Mouse (Mus musculus) right cerebral cortex, adult 2 months (tissue): ENCODE results near the gene Hsp90ab1.

Experiments
- DNase-seq, 2 experiments: peaks; one replicate each; pipeline ENCODE4 v3.0.0; 2021 to 2022; ENCODE audit warnings: low spot score in 2 of 2

Gene Hsp90ab1

DNA sequence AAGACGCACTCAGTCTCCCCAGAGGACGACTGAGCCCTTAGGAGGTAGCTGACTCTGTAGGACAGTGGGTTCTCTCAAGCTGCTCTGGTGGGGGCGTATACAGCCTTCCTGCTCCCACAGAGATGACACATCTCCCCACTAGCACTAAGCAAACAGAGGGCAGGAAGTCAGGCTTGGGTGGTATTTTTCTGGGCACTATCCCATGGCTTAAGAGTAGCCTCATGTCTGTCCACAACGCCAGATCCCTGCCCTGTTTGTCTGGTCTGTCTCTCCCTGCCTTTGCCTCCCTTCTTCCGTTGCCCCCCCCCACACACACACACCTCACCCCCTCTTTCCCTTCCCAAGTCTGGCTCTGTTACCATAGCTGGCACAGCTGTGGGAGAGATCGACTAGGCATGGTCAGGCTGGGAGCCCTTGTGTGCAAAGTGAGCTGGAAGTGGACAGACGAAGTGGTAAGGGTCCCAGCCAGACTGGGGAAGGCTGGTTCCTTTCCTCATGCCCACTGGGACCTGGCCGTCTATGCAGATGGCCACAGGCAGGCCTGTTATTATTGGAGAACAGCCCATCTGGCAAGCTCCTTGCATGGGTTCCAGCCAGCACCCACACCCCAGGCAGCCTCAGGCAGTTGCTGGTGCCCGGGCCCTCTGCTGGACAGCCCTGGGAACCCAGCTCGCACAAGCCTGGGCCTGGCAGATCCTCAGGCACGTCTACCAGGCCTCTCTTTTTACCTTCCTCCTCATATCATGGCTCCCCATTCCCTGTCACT lies 23.7 kb upstream of the Hsp90ab1 start:
- peak in 1 of 2 experiments; percentile 68 for DNase-seq

DNA sequence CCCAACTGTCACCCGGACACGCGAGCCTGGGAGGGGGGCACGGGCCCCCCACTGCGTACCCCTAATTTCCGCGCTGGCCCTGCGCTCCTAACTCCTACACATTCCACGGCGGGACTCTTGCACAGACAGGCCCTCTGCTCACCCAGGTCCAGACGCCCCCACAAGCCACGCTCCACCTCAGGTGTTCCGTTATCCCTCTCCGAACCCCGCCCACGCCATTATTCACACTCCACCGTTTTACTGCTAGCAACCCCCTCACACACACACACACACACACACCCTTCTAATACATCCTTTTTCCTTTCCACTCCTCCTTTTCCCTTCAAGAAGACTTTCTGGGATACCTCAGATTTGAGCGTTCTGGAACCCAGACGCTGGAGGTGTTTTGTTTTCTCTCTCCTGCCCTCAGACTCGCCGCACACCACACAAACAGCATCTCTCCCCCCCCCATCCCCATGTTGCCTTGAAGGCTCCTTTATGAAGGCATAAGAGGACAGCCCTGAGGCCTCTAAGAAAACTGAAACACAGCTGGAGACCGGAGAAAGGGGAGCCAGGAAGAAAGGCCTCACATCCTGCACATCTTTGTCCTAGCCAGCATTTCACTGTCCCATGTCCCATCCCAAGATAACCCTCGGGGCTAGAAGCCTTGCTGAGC lies 22.8 kb upstream of the Hsp90ab1 start:
- DNase-seq = peak in 1 of 2 experiments; percentile 35

DNA sequence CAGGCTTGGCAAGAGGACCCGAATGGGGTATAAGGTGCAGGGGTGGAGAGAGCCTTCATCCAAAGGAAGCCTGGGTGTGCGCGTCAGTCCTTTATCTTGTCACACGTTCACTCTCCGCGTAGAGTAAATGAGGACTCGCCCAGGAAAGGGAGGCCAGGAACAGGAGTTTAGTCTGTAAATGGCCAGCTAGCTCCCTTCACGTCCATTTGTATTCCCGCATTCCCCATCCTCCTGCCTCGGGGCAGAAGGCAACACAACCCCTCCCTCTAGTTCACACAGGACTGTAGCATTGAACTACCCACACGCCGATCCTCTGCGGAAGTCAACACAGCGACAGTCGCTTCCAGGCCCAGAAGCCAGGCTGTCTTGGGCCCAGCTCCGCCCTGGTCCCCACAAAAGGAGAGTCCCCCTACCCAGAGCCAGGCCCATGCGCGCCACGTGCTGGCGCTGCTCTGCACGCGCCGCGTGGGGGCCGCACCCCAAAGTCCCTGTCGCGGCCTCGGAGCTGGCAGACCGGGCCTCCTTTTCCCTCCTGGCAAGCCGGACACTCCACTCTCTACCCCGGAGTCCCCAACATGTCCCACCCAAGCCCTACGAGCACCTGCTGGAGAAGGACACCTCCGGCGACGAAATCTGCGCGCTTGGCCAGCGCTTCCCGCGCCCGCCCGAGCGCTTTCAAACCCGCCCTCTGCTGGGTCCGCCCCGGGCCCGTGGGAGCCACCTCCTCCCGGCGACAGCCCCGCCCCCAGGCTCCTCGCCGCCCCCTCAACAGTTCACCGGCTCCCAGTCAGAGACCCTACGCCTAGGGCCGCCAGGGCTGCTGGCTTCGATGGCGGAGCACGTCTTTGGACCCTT lies 22.0 kb upstream of the Hsp90ab1 start:
- no peak for DNase-seq

DNA sequence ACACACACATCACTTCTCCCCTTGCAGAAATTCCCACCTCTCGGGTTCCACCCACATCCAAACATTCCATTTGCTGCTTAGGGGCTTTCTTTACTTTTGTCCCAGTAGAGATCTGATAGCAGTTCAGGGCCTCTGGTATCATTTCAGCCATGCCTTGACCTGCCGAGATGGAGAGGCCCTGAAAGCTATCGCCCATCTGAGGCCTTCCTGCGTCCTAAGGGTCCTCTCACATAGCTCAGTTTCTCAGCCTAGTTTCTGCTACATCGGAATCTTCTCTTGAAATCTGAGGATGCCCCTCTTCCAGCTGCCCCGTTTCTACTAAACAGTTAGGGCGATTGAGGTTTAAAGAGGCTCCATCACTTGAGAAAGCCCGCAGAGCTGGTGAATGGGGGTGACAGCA lies 21.1 kb upstream of the Hsp90ab1 start:
- no peak for DNase-seq

DNA sequence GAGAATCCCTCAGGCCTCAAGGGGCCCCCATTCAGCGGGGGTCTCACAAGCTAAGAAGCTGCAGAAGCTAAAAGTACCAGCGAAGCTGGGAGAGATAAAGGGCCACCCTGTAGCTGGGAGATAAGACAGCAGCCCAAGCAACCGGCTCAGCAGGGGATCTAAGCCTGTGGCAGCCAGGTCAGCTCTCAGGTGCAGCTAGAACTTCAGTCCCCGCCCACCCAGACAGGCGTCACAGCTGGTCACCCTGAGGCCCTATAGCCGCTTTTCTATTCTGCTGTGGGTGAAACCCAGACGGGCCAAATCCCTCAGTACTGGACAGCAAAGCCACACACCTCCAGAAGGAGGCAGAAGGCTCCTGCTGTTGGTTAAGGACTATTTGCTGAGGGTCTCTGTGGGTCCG lies 20.4 kb upstream of the Hsp90ab1 start:
- no peak for DNase-seq

DNA sequence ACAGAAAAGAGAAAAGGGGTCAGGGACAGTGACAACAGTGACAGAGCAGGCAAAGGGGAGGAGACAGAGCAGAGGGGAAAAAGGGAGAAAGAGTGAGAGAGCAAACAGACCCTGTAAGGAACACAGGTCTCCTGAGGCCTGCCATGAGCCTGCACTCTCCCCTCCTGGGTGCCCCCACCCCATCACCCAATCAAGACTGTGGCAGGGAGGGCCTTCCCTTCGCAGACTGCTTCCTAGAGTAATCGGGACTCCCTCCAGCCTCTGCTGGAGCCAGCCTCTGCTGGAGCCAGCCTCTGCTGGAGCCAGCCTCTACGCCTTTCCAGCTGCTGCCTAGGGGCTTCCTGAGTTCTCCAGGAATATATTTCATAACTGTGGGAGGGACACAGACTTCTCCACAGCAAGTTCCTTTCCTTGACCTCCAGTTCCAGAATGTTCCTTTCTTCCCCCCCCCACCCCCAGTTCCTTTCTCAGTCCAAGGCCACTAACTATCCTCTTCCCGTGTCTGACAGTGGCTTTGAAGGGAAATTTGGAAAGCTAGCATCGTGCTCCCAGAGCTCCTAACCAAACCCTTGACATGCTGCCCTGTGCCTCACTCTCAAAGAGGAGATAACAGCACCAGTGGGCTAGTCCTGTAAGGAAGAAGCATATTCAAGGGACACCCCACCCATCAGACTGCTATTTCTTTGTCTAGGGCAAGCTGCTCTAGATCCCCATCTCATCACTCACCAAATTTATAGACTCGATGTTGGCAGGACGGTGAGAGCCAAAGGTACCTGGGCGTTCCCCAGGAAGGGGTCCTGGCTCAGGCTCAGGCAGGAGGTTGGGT lies 19.7 kb upstream of the Hsp90ab1 start:
- no peak for DNase-seq

DNA sequence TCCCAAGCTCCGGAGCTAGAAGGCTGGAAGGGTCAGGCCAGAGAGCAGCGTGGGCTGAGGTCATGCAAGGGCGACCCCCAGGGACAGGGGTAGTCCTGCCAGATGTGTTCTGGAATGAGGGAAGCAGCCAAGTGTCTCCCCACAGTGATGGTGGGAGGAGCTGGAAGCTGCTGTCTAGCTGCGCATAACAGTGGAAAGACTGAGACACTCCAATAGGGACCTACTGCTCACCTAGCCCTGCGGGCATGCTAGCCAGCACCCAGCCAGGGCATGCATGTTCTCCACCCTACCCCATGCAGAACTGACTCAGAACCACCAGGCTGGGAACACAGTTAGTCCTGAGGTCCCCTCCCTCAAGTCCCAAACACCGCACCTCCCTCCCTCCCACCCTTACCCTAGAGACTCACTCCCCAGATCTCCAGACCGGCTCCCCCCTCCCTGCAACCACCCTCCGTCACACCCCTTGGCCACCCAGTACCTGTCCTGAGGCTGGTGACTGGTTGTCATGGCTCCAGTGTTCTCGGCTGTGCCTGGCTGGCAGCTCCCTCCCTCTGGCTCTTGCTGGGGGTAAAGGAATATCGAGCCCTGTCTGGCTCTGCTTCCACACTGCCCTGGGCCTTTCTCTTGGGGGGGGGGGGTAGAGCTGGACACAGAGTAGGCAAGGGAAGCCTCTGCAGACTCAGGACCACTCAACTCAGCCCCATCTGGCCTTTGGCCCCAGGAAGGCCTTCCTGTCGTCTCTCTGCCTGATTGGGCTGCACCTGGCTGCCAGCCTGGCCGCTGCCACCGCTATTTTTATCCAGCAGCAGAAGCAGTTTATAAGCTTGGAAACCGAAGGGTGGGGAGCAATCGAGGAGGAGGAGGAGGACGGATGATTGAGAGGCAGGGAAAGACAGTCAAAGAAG lies 18.9 kb upstream of the Hsp90ab1 start:
- DNase-seq = no peak

DNA sequence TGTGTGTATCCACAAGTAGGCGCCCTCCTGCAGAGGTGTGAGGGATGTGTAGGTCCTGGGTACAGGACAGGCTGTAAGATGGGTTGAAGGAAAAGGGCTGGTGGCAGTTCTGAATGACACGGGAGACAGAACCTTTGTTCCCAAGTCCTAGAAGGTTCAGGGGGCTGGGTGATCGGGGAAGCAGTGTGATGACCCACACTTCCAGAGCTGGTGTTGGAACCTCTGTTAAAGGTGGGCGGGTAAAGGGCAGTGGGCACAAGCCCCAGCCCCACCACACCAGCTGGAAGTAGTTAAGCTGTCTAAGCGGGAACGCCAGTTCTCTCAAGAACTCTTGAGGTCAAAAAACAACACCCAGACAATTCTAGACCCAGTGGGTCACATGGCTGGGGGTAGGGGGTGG lies 17.3 kb upstream of the Hsp90ab1 start:
- DNase-seq = no peak

DNA sequence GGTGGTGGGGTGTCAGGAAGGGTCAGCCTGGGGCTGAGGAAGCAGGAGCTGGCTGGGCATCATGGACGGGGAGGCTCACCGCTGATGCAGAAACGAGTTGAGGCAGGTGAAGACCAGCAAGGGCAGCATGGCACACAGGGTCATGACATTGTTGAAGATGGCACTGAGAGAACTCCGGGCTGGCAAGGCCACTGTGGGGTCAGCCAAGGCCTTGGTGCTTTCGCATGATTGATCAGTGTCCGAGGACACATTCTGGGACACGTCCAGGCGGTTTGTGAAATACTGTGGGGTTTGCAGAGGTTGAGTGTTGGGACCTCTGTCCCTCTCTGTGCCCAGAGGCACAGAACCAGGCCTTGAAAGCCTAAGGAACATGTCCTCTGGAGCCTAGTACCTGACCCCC lies 16.8 kb upstream of the Hsp90ab1 start:
- DNase-seq = no peak

DNA sequence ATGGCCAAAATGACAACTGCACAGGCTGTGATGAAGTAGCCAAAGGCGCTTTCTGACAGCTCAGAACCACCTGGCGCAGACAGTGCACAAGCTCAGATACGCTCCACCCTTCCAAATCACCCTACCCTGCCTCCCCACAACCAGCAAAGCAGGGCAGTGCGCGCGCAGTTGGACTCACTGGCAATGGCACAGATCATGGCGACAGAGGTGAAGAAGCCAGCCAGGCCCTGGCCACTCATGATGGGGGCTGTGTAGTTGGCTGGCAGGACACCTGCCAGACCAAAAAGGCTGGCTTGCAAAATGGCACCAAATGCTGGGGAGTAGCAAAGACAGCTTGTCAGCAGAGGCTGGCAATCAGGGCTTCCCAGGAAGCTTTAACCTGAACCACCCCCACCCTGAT lies 16.2 kb upstream of the Hsp90ab1 start:
- DNase-seq = no peak

DNA sequence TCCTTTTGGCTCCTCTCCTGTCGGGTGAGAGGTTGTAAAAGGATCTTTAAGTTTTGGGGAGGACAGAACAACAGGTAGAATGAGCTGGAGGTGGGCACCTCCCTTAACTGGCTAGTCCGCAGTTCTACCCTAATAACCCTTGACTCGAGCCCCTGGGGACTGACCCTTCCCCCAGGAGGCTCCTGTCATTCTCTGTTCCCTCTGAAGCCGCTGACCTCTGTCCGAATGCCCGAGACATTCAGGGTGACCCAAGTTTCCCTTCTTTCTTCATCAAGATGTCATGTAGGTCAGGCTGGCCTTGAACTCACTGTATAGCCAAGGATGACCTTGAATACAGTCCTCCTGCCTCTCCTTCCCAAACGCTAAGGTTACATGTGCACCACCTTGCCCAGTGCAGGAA lies 15.3 kb upstream of the Hsp90ab1 start:
- no peak for DNase-seq

DNA sequence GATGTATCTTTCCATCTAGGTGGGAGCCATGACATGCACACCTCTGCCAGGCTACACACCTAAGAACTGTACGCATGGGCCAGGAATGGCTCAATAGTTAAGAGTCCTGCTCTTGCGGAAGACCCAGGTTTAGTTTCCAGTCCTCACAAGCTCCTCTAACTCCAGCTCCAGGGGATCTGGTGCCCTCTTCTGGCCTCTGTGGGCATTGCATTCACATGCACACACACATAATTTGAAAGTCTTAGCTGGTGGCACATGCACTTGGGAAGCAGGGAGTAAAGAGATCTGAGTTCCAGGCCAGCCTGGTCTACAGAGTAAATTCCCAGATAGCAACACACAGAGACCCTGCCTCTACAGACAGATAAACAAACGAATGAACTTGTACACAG lies 13.4 kb upstream of the Hsp90ab1 start:
- no peak for DNase-seq

DNA sequence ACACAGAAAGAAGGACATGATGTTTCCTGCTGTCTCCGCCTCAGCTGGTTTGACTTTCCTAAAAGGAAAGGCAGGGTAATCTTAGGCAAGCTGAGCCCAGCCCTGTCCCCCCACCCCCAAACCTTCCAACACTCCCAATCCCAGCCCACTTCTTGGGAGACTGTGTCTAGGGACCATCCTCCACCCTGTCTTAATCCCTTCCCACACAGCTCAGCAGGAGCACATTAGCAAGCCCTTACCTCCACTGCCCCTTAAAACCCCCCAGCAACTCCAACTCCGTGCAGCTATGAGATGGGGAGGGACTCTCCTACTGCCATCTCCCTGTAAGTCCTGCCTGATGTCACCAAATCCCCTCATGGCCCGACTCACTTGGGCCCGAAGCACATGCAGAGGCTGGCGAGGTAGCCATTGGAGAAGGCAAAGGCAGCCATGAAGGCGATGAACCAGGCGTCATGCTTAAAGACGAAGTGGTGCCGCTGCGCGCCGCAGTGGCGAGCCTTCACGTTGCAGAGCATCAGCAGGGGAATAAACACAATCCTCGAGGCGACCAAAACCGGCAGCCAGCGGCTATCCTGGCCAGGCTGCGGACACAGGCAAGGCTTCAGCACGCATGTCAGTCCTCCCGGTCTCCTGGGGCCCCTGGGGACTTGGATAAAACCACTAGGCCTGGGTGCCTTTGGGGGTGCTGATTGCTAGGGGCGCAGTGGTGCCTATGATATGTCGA lies 12.8 kb upstream of the Hsp90ab1 start:
- DNase-seq = no peak

DNA sequence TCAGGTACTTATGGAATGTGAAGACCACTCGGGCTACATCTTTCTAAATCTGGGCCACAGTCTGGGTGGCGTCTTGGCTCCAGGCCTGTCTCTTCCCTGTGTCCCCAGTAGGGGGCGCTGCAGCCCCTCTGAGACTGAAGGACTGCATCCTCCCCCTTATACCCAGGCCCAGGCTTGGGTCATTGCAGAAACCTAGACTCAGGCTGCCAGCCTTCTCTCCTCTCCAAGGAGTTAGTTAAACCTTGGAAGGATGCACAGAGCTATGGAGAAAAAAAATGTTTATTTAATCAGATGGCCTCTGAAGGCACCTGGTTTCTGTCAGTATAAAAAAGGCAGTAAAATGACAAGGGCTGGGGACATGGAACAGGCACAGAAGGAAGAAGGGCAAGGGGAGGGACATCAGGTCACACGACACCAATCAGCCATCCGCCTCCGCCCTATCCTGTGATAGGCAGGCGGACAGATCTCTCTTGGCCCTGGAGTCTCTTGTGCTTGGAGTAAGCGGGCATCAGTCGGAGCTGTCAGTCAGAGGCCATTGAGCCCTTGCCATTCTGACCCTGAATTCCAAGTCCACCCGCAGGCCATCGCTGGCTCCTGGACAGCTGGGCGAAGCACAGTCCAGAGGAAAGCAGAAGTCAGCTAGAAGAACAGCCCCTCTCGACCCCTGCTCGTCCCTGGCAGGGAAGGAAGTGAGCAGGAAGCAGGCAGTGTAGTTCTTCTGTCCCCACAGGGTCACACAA lies 12.0 kb upstream of the Hsp90ab1 start:
- DNase-seq = peak; percentile 69 to 75

DNA sequence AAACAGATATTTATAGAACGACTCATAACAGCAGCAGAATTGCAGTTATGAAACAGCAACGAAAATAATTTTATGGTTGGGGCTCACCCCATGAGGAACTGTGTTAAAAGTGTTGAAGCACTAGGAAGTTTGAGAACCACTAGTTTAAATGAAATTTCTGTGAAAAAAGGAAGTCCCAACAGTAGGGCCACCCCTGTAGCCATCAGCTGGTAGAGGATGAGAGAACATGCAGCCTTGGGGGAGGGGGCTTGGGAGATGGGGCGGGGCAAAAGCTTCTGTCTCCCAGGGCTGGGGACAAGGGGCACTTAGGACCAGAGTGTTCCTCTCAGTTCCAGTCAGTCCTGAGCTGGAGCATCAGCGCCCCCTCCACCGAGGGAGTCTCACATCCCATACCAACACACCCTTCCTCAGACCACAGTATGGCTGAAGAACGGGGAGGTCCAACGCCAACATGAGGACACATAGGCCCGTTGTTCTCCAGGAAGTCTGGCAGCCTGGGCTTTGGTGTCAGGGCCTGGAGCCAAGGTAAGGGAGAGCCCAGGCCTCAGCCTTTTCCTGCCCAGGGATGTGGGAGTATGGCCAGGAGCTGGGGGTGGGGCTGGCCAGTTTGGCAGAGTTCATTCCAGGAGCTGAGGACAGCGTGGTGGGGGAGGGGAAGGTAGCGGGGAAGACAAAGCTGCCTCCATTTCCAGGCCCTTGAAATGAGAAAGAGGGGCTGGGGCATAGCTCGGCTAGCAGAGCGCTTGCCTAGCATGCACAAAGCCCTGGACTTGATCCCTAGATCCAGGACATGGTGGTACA lies 11.2 kb upstream of the Hsp90ab1 start:
- peak in 1 of 2 experiments; percentile 52 for DNase-seq

DNA sequence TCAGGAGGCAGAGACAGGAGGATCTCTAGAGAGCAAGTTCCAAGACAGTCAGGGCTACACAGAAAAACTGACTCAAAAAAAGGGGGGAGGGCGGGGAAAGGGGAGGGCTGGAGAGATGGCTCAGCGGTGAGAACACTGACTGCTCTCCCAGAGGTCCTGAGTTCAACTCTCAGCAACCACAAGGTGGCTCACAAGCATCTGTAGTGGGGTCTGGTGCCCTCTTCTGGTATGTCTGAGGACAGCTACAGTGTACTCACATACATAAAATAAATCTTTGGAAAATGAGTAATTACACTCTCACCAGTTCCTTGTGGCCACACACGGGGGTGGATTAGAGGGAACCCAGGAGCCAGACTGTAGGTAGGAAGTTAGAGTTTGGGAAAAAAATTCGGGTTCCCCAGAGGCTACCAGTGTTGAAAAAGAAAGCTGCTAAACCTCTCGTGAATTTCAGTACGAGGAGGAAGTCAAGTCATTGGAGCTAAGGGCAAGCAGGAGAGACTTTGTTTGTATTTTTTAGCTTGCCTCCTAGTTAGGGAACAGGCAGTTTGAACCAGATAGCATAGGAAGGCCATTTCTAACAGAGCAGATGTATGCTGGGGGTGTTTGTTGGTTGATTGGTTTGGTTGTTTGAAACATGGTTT lies 9.8 kb upstream of the Hsp90ab1 start:
- no peak for DNase-seq

DNA sequence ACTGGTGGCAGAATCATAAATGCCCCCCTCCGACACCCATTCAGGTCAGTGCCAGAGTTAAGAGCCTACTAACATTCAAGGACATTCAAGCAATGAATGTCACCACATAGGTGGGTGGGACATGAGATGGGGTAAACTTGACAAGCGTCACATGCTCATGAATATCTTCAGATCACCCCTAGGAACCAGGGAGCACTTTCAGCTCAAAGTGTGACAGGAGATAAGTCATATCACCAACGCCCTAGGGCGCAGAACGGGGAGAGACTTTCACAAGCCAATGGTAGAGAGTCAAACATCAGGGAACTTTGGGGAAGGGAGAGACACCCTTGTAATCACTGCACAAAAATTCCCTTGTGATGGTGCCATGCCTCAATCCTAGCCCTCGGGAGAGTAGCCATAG lies 9.1 kb upstream of the Hsp90ab1 start:
- DNase-seq = no peak

DNA sequence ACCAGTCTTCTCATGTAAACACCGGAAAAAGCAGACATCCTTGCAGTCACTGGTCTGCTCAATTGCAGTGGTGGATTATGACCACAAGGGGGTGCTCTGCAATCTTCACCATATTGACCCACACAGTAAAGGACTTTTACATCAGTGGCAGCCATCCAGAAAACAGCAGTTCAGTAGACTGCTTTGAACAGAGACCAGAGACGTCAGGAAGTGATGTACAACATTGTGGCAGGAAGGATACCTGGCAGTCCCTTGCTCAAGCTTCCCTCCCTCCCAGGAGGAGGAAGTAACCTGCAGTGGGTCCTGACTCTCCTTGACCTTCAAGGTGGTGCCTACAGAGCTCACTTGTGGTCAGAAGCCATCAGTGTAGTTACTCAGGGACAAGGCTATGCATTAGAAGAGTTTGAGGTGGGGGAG lies 8.5 kb upstream of the Hsp90ab1 start:
- peak; percentile 75 to 77 for DNase-seq
